Comparison of ENCODE assay signal across 8 mouse cellular contexts in the genomic region with DNA sequence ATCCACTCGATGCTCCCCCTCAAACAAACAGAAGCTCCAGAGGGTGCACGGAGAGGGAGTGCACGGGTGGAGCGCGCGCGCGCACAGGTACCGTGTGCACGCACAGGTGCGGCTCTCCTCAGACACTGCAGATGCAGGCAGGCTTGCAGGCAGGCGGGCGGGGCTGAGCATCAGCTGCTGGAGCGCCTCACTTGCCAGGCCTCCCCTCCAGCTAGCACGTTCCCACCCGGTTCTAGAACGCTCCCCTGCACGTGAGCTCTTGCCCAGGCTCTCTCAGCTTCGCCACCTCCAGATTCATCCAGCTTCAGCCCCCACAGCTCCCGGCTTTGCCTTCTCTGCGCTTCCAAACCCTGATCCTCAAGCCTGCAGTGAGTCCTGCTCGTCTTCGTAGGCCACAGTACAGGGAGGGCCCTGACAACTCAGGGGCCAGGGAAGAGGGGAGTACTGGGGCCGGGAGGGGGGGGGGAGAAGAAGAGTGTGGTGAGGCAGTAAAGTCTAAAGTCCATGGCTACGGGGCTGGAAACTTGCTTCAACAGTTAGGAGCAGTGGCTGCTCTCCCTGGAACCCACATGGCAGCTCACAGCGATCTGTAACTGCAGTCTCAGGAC. TPM values are rescaled to one million over a fixed set of nuclear protein-coding genes. Genes with fewer than 3 reads are reported as not detected.
DNase-seq lines count a peak whose midpoint lies in the region; ATAC-seq and TF ChIP-seq lines count a peak whose summit lies in the region.

No protein-coding gene starts in this region.

- ATAC-seq in embryonic facial prominence, embryonic 13.5 days (ENCODE audit: insufficient number of reproducible peaks, insufficient read depth, low FRiP score, low TSS enrichment, low read depth): no peak
- peak; percentile 48 for ATAC-seq in intestine, postnatal 0 days
- peak; percentile 72; the same call in 1 of the 2 replicates for ATAC-seq in neural tube, embryonic 13.5 days (ENCODE audit: low read depth)

- TF ChIP-seq CTCF in intestine, postnatal 0 days (IDR thresholded peaks at IDR 0.05; ENCODE audit: low read depth): no peak
- no peak for TF ChIP-seq CTCF in thymus, adult 2 months (IDR thresholded peaks at IDR 0.05; ENCODE audit: borderline replicate concordance, control insufficient read depth, extremely low read depth, insufficient read depth, low read length, poor library complexity)

- H3K27ac ChIP-seq in heart, embryonic 10.5 days: no peak overlapping the region
- no peak overlapping the region for H3K27ac ChIP-seq in embryonic facial prominence, embryonic 13.5 days
- H3K27ac ChIP-seq in intestine, postnatal 0 days (ENCODE audit: low read depth, low read length): no peak overlapping the region
- no peak overlapping the region for H3K27ac ChIP-seq in neural tube, embryonic 13.5 days (replicated peaks)
- H3K27ac ChIP-seq in thymus, adult 2 months (ENCODE audit: control insufficient read depth, insufficient read depth, low read length): no peak overlapping the region

- H3K27me3 ChIP-seq in heart, embryonic 10.5 days (ENCODE audit: insufficient read depth, poor library complexity, severe bottlenecking): peaks cover 78% of the 10 kb centered on the region
- H3K27me3 ChIP-seq in embryonic facial prominence, embryonic 13.5 days: peaks cover 28% of the 10 kb centered on the region
- peaks cover 9% of the 10 kb centered on the region; the same call in 1 of the 2 replicates for H3K27me3 ChIP-seq in intestine, postnatal 0 days (replicated peaks; ENCODE audit: control insufficient read depth, insufficient read depth, low read length)
- H3K27me3 ChIP-seq in neural tube, embryonic 13.5 days: peaks cover 22% of the 10 kb centered on the region
- H3K27me3 ChIP-seq in thymus, adult 2 months (ENCODE audit: control insufficient read depth, insufficient read depth, low read length): no peaks in the 10 kb centered on the region

- peaks cover 5% of the 10 kb centered on the region; the same call in 1 of the 2 replicates for H3K4me1 ChIP-seq in heart, embryonic 10.5 days
- H3K4me1 ChIP-seq in embryonic facial prominence, embryonic 13.5 days: peaks cover 7% of the 10 kb centered on the region
- no peaks in the 10 kb centered on the region for H3K4me1 ChIP-seq in intestine, postnatal 0 days (replicated peaks; ENCODE audit: control insufficient read depth, insufficient read depth, low read length)
- peaks cover 8% of the 10 kb centered on the region for H3K4me1 ChIP-seq in neural tube, embryonic 13.5 days (replicated peaks)
- H3K4me1 ChIP-seq in thymus, adult 2 months (replicated peaks; ENCODE audit: control insufficient read depth, insufficient read depth, low read length): no peaks in the 10 kb centered on the region

- intact Hi-C loops in heart, postnatal 14 days (cut with DNase I): no loop called here

- H3K9me3 ChIP-seq in heart, embryonic 10.5 days: no peaks in the 10 kb centered on the region
- no peaks in the 10 kb centered on the region for H3K9me3 ChIP-seq in embryonic facial prominence, embryonic 13.5 days
- no peaks in the 10 kb centered on the region for H3K9me3 ChIP-seq in intestine, postnatal 0 days (ENCODE audit: control insufficient read depth)
- no peaks in the 10 kb centered on the region for H3K9me3 ChIP-seq in neural tube, embryonic 13.5 days

- H3K4me3 ChIP-seq in heart, embryonic 10.5 days: peak overlapping the region; percentile 25; the same call in 1 of the 2 replicates
- peak overlapping the region; percentile 24 for H3K4me3 ChIP-seq in embryonic facial prominence, embryonic 13.5 days
- no peak overlapping the region for H3K4me3 ChIP-seq in intestine, postnatal 0 days (ENCODE audit: low read depth, low read length)
- H3K4me3 ChIP-seq in neural tube, embryonic 13.5 days: peak overlapping the region; percentile 19
- H3K4me3 ChIP-seq in thymus, adult 2 months (ENCODE audit: control insufficient read depth, insufficient read depth, low read length): no peak overlapping the region

- no peak for TF ChIP-seq POLR2A in thymus, adult 2 months (IDR thresholded peaks at IDR 0.05; ENCODE audit: control insufficient read depth, extremely low read depth, insufficient read depth, low read length, poor library complexity)

- H3K4me2 ChIP-seq in embryonic facial prominence, embryonic 13.5 days: peak overlapping the region; percentile 52
- peak overlapping the region; percentile 47 for H3K4me2 ChIP-seq in intestine, postnatal 0 days (replicated peaks; ENCODE audit: low read depth)
- peak overlapping the region; percentile 48 for H3K4me2 ChIP-seq in neural tube, embryonic 13.5 days

- H3K9ac ChIP-seq in embryonic facial prominence, embryonic 13.5 days: peak overlapping the region; percentile 44; the same call in 1 of the 2 replicates
- H3K9ac ChIP-seq in intestine, postnatal 0 days (ENCODE audit: low read depth, low read length): no peak overlapping the region
- peak overlapping the region; percentile 39 for H3K9ac ChIP-seq in neural tube, embryonic 13.5 days

- H3K36me3 ChIP-seq in heart, embryonic 10.5 days: no peaks in the 10 kb centered on the region
- H3K36me3 ChIP-seq in embryonic facial prominence, embryonic 13.5 days: no peaks in the 10 kb centered on the region
- H3K36me3 ChIP-seq in intestine, postnatal 0 days (ENCODE audit: control insufficient read depth, insufficient read depth): no peaks in the 10 kb centered on the region
- no peaks in the 10 kb centered on the region for H3K36me3 ChIP-seq in neural tube, embryonic 13.5 days
- no peaks in the 10 kb centered on the region for H3K36me3 ChIP-seq in thymus, adult 2 months (ENCODE audit: control insufficient read depth, insufficient read depth, low read length)

- 21% methylated on average over 26 of the region's 26 CpGs for WGBS in heart, embryonic 10.5 days
- WGBS in embryonic facial prominence, embryonic 13.5 days: 12% methylated on average over 26 of the region's 26 CpGs
- 5% methylated on average over 26 of the region's 26 CpGs for whole genome bisulfite sequencing in intestine, postnatal 0 days
- WGBS in neural tube, embryonic 13.5 days: 21% methylated on average over 26 of the region's 26 CpGs
- WGBS in thymus, adult 2 months: 33% methylated on average over 26 of the region's 26 CpGs

- DNase-seq in heart, embryonic 10.5 days (ENCODE audit: low spot score): no peak
- DNase-seq in heart, postnatal 14 days: no peak
- DNase-seq in adrenal gland, postnatal 14 days: no peak
- no peak for DNase-seq in thymus, adult 2 months
- DNase-seq in lung, postnatal 10 days: no peak

RNA-seq across cellular contexts. Expression of a gene that starts 44.3 kb away (rescaled TPM):
- polyA plus RNA-seq in heart, embryonic 10.5 days (2016; fragmentation: Nextera tagmentation; extraction: Ambion mirVana): 0.70 and 2.0 TPM in 2 replicates
- under 1 TPM; 0.48 to 0.76 TPM for total RNA-seq in heart, postnatal 14 days (2021)
- 8.2 and 8.6 TPM in 2 replicates for polyA plus RNA-seq in embryonic facial prominence, embryonic 13.5 days (2015; fragmentation: Nextera tagmentation; extraction: Ambion mirVana)
- 0.55 and 0.59 TPM in 2 replicates for polyA plus RNA-seq in intestine, postnatal 0 days (2015; fragmentation: Nextera tagmentation; extraction: Ambion mirVana)
- 17.6 and 18.2 TPM in 2 replicates for polyA plus RNA-seq in neural tube, embryonic 13.5 days (2015; fragmentation: Nextera tagmentation; extraction: Ambion mirVana)
- 4.2 and 4.7 TPM in 2 replicates for total RNA-seq in adrenal gland, postnatal 14 days (2021)
- polyA plus RNA-seq in thymus, adult 2 months (2012; rRNA removed): 0.20 and 0.60 TPM in 2 replicates

Comparison
In these comparisons a context has a peak if more than half of its experiments do, and no peak if none do; other contexts are left out.
1. H3K4me3 ChIP-seq: peak in heart, embryonic 10.5 days (single experiment), embryonic facial prominence, embryonic 13.5 days (single experiment) and neural tube, embryonic 13.5 days (single experiment); none in intestine, postnatal 0 days (single experiment) and thymus, adult 2 months (single experiment).
2. Peak in every context shown above with its lines, with median percentiles within 50 percentile points of each other: H3K4me2 ChIP-seq.